Mouse (Mus musculus): ENCODE measurements around the gene Glycam1. TPM values are rescaled to one million over a fixed set of nuclear protein-coding genes. Genes with fewer than 3 reads are reported as not detected.
A peak's percentile ranks its signal among the peaks of the same experiment; 100 is the strongest.

The Glycam1 gene
- polyA plus RNA-seq, 1 experiment from 2014 or later, result not detected

DNA sequence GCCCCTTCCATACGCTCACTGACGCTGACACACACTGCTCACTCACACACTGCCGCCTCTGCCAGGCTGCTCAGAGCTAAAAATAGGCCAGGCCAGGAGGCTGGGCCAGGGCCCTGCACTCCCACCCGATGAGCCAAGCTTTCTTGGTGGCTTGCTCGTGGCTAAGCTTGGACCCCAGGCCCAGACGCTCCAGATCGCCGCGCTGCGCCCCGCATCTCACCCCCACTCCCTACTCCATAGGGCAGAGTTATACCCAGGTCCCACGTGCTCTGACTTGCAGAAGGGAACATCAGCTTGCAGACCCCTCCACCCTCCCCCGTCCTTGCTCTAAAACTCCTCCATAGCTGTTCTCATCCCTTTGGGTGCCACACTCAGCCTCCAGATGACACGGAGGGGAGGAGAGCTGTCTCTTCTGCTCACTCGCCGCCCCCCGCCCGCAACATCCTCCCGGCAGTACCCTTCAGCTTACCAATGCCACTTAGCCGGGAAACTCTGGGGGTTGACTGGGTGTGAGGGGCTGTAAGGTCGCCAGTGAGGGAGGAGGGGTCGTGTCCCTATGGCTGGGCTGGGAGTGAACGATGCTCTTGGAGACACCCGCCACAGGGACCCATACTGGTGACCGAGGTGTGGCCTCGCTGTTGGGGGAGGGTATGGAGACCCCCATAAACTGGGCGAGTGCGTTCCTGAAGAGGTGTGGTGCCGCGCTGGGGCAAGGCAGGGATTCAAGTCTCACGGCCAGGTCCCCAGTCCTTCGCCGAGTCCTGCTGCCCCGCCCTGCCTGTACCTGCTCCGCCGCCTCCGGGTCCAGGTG, 27.7 kb downstream of the Glycam1 start:
- H3K27me3 ChIP-seq, result peaks cover 7% of the 10 kb centered on the region; the same call in 1 of the 2 replicates
- ATAC-seq (ENCODE audit: low FRiP score), result peak; percentile 73
- peaks cover 47% of the 10 kb centered on the region for H3K4me1 ChIP-seq (replicated peaks)
- H3K36me3 ChIP-seq, result peaks cover 7% of the 10 kb centered on the region; the same call in 1 of the 2 replicates
- peak overlapping the region; percentile 85 for H3K4me3 ChIP-seq
- under 1% methylated on average over 37 of the region's 37 CpGs for WGBS
- H3K9me3 ChIP-seq, result no peaks in the 10 kb centered on the region
- H3K9ac ChIP-seq, result peak overlapping the region; percentile 91
- H3K27ac ChIP-seq, result peak overlapping the region; percentile 67
- peak overlapping the region; percentile 88 for H3K4me2 ChIP-seq

DNA sequence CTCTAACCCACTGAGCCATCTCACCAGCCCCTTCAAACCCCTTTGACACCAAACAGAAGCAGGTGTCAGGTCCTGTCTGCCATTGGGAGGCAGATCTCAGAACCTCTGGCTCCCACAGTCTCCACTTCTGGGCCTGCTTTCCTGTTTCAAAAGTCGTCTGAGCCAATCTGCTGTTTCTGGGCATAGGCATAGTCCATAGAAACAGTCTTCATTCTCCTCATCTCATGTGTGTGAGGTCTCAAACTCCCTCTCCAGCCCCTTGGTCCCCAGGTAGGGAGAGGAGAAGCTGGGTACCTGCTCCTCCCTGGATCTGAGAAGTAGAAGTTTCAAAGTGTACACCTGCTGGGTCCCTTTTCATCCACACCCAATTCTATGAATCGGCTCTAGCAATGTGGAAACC, 28.4 kb downstream of the Glycam1 start:
- Histone ChIP-seq H3K4me2 (peak overlapping the region; percentile 88), H3K27ac (peak overlapping the region; percentile 67)

DNA sequence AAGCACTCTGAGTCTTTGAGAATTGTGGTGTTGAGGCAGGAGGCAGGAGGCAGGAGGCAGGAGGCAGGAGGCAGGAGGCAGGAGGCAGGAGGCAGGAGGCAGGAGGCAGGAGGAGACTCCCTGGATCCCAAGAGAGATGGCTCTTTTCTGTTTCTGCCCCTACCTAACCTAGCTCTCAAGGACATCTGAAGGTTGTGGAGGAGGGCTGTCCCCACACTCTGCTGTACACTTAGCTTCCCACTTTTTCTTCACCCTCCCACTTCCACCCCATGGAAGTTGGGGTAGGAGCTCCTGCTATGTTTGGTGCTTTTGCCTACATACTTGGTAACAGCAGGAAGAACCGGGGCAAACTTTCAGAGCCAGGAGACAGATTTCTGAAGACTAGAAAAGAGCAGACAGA, 29.1 kb downstream of the Glycam1 start:
- H3K27me3 ChIP-seq, result peaks cover 7% of the 10 kb centered on the region; the same call in 1 of the 2 replicates
- no peak for ATAC-seq (ENCODE audit: low FRiP score)
- H3K4me3 ChIP-seq, result no peak overlapping the region
- H3K9me3 ChIP-seq, result no peaks in the 10 kb centered on the region
- no peak overlapping the region for H3K4me2 ChIP-seq
- H3K4me1 ChIP-seq (replicated peaks), result peaks cover 49% of the 10 kb centered on the region
- no peak overlapping the region for H3K9ac ChIP-seq
- H3K36me3 ChIP-seq, result peaks cover 7% of the 10 kb centered on the region; the same call in 1 of the 2 replicates
- WGBS, result 75% methylated on average over 1 of the region's 1 CpGs
- no peak overlapping the region for H3K27ac ChIP-seq

More for the DNA sequence above, 28.4 kb downstream of the Glycam1 start:
- Histone ChIP-seq H3K9ac (peak overlapping the region; percentile 91), H3K9me3 (no peaks in the 10 kb centered on the region), H3K4me1 (replicated peaks) (peaks cover 47% of the 10 kb centered on the region), H3K27me3 (peaks cover 7% of the 10 kb centered on the region; the same call in 1 of the 2 replicates), H3K36me3 (peaks cover 7% of the 10 kb centered on the region; the same call in 1 of the 2 replicates), H3K4me3 (peak overlapping the region; percentile 85)
- ATAC-seq (ENCODE audit: low FRiP score), result no peak
- 20% methylated on average over 2 of the region's 2 CpGs for WGBS

DNA sequence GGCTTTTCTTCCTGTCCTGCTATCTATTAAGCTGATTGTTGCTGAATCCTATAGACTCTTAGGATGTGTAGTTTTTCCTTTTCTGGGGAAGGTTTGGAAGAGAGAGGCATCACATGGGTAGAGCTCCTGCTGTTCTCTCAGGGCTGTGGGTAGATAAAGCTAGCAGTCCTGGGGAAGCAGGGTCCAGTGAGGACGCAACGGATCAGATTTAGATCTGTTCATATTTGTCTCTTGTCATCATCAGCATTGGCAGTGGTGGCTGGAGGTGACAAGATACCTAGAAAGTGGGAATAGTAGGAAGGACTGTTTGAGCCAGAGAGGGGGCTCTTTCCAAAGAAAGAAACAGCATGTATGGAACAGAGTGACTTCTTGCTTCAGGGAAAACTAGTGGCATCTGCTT, 29.9 kb downstream of the Glycam1 start:
- WGBS, result 81% methylated on average over 2 of the region's 2 CpGs
- no peak overlapping the region for H3K27ac ChIP-seq
- H3K36me3 ChIP-seq, result peaks cover 7% of the 10 kb centered on the region; the same call in 1 of the 2 replicates
- H3K27me3 ChIP-seq, result peaks cover 7% of the 10 kb centered on the region; the same call in 1 of the 2 replicates
- H3K9me3 ChIP-seq, result no peaks in the 10 kb centered on the region
- no peak overlapping the region for H3K4me3 ChIP-seq
- ATAC-seq (ENCODE audit: low FRiP score), result no peak
- no peak overlapping the region for H3K9ac ChIP-seq
- no peak overlapping the region for H3K4me2 ChIP-seq
- H3K4me1 ChIP-seq (replicated peaks), result peaks cover 49% of the 10 kb centered on the region

DNA sequence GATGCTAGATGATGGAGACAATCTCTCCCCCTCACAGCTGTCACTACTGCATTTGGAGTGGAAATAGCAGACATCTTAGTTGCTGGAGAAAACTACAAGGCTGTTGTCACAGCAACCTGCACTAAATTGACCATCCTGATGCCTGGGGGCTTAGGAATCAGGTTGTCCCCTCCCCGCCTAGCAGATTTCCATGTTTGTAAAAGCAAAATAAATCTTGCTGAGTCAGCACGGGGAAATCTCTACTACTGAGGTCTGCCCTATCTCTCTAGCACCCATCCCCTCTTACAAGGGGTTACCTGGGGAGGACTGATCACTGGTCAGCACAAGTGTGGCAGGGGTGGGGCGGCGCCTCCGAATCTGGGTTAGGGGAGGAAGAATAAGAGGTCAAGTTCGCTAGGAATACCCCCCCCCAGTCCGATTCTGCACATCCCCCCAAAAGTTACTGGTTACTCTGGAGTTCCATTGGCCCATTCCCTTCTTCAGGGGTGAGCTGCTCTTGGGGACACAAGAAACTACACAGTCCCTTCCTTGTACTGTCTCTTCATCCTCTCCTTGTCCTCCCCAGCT, 30.7 kb downstream of the Glycam1 start:
- H3K36me3 ChIP-seq, result peaks cover 13% of the 10 kb centered on the region
- no peak overlapping the region for H3K27ac ChIP-seq
- no peak overlapping the region for H3K4me3 ChIP-seq
- WGBS, result 90% methylated on average over 7 of the region's 7 CpGs
- peaks cover 7% of the 10 kb centered on the region; the same call in 1 of the 2 replicates for H3K27me3 ChIP-seq
- no peaks in the 10 kb centered on the region for H3K9me3 ChIP-seq
- peaks cover 53% of the 10 kb centered on the region for H3K4me1 ChIP-seq (replicated peaks)
- H3K9ac ChIP-seq, result no peak overlapping the region
- no peak overlapping the region for H3K4me2 ChIP-seq
- ATAC-seq (ENCODE audit: low FRiP score), result no peak

DNA sequence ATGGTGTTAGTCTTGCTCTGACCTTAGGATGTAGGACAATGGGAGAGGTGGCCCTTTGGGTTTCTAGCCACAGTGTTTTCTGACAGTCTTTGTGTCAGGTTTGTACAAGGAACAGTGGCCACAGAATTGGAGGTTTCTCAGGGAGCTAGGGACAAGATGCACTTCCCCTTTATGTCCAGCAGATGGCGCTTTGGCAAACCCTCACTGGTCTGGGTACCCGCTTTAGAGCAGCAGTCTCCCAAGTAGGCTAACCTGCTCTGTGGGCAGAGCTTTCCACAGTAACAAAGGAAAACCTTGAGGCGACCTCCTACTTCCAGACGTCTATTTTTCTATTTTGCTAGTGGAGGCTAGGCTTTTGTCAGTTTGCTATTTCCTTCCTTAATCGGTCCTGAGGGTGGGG, 34.5 kb downstream of the Glycam1 start:
- H3K4me3 ChIP-seq, result no peak overlapping the region
- 7% methylated on average over 5 of the region's 5 CpGs for WGBS
- no peak overlapping the region for H3K4me2 ChIP-seq
- no peaks in the 10 kb centered on the region for H3K9me3 ChIP-seq
- H3K4me1 ChIP-seq (replicated peaks), result peaks cover 22% of the 10 kb centered on the region
- peaks cover 50% of the 10 kb centered on the region for H3K36me3 ChIP-seq
- peak overlapping the region; percentile 82 for H3K27ac ChIP-seq
- no peaks in the 10 kb centered on the region for H3K27me3 ChIP-seq
- H3K9ac ChIP-seq, result peak overlapping the region; percentile 9; the same call in 1 of the 2 replicates
- ATAC-seq (ENCODE audit: low FRiP score), result peak; percentile 75

DNA sequence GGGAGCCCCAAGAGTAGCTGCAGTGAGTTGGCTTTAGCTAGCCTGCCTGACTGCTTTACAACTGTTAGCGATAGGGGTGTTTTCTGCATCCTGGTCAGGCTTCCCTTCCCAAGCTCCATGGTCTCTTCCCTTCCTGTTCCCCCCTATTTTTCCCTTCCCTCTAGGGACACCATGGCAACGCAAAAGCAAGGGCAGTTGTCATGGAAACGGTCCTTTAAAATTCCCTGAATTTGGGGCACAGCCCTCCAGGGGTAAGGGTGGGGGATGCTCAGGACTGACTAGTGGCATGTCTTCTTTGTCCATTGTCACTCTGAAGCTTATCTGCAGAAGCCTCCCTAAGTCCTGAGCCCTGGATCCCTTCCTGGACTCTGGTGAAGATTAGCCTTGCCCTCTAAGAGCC, 41.7 kb downstream of the Glycam1 start:
- no peak overlapping the region for H3K9ac ChIP-seq
- no peaks in the 10 kb centered on the region for H3K27me3 ChIP-seq
- no peak for ATAC-seq (ENCODE audit: low FRiP score)
- no peaks in the 10 kb centered on the region for H3K9me3 ChIP-seq
- no peak overlapping the region for H3K4me3 ChIP-seq
- WGBS, result 30% methylated on average over 3 of the region's 3 CpGs
- no peak overlapping the region for H3K4me2 ChIP-seq
- H3K4me1 ChIP-seq (replicated peaks), result peaks cover 46% of the 10 kb centered on the region
- H3K27ac ChIP-seq, result peak overlapping the region; percentile 27; the same call in 1 of the 2 replicates
- H3K36me3 ChIP-seq, result peaks cover 58% of the 10 kb centered on the region

DNA sequence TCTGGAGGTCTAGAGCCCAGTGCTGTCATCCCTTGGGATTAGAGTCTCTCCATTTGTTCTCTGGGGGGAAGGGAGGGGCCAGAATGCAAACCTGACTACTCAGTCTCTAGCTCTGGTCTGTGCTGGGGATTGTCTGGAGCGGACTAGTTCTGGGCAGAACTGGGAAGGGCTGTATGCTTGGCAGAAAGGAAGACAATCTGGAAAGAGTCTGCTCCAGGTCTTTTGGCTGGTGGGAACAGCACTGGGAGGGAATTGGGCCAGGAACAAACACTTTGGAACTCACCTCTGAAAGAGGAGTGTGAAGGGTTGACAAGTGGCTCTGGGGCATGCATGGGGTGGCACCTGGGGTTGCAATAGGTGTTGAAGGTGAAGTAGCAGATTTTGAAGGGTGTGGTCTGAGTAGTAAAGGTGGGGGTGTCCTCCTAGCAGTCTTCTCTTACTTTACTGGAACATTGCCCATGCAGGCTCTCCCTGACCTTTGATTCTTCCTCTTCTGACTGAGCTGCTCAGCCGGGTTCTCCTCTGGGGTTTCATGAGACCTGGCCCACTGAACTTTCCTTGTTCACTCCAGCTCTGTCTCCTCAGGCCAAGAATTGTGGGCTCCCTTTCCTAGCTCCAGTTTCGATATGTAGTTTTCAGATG, 42.3 kb downstream of the Glycam1 start:
- H3K27ac ChIP-seq, result peak overlapping the region; percentile 27; the same call in 1 of the 2 replicates
- no peak overlapping the region for H3K4me2 ChIP-seq
- no peaks in the 10 kb centered on the region for H3K9me3 ChIP-seq
- ATAC-seq (ENCODE audit: low FRiP score), result no peak
- H3K27me3 ChIP-seq, result no peaks in the 10 kb centered on the region
- 68% methylated on average over 3 of the region's 3 CpGs for WGBS
- H3K9ac ChIP-seq, result no peak overlapping the region
- no peak overlapping the region for H3K4me3 ChIP-seq
- peaks cover 52% of the 10 kb centered on the region for H3K36me3 ChIP-seq
- H3K4me1 ChIP-seq (replicated peaks), result peaks cover 52% of the 10 kb centered on the region

DNA sequence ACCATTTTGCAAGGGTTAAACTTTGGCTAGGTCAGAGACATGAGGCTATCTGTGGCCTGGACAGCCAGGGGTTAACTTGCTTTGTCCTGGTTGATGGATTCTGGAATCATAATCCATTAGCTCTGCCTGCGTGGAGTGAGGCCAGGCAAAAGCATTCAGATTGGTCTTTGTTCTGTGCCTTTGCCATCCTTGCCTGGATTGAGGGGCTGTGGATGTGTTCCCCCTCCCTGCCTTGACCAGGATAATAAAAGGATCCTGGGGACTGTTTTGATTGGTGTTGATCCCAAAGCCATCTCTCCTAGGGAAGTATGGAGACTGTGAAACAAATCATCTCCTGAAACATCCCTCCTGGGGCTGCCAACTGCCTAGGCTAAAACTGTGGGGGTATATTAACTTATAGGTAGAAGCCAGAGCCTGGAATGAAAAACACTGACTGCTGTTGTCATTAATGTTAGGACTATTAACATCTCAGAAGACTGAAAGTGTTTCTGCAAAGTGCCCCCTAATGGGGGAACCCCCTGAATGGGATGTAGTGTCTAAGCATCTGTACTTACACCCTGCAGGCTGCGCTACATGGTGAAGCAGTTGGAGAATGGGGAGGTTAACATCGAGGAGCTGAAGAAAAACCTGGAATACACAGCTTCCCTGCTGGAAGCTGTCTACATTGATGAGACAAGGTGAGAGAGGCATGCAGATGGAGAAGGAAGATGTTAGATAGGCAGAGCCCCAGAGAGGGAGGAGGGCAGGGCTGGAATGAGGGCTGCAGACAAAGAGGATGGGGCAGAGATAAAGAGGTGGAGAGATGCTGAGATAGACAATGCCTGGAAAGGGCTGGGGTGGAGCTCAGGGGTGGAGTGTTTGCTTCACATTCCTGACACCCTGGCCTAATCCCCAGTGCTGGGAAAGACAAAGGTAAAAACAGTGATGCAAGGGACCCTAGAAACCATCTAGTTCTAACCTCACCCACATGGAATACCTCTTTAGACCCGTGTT, 45.2 kb downstream of the Glycam1 start:
- H3K9ac ChIP-seq, result peak overlapping the region; percentile 60
- ATAC-seq (ENCODE audit: low FRiP score), result peak; percentile 72

DNA sequence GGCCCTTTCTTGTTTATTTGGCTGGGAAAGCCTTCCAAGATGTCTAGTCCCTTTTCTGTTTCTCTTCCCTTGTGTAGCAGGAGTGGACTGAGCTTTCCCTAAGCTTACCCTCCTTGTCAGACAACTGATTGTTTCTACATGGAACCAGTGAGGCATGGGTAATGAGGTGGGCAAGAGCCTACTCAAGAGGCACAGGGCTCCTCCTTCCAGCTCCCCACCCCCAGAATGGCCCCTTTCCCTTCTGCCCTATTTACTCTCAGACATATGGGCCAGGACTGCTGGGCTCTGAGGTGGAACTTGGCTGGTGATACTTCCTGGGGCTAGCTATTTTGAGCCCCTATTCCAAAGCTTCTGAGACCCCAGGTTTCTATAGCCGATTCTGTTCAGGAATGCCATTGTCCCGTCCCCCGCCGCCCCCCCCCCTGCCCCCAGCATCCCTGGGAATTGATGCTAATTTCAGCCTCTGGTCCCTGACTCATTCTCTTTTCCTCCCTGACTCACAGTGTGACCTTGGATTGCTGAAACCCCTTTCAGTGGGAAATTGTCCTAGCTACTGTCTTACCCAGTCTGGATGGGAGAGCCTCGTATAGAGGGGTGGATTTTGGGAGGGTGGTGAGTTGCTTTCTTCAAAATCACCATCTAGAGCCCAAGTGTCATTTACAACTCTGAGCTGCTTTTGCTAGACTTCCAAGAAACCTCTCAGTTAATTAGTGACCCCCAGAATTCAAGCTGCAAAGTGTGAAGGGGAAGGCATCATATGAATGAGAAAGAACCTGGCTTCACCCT, 46.1 kb downstream of the Glycam1 start:
- H3K4me2 ChIP-seq, result peak overlapping the region; percentile 40; the same call in 1 of the 2 replicates
- peaks cover 83% of the 10 kb centered on the region for H3K4me1 ChIP-seq (replicated peaks)
- H3K36me3 ChIP-seq, result peaks cover 15% of the 10 kb centered on the region
- no peaks in the 10 kb centered on the region for H3K27me3 ChIP-seq
- H3K9me3 ChIP-seq, result no peaks in the 10 kb centered on the region
- 0% methylated on average over 4 of the region's 5 CpGs for WGBS
- H3K9ac ChIP-seq, result peak overlapping the region; percentile 6
- peak; percentile 74 for ATAC-seq (ENCODE audit: low FRiP score)
- H3K4me3 ChIP-seq, result no peak overlapping the region
- H3K27ac ChIP-seq, result peak overlapping the region; percentile 95

More for the DNA sequence above, 45.2 kb downstream of the Glycam1 start:
- H3K9me3 ChIP-seq, result no peaks in the 10 kb centered on the region
- no peaks in the 10 kb centered on the region for H3K27me3 ChIP-seq
- no peak overlapping the region for H3K4me3 ChIP-seq
- peak overlapping the region; percentile 95 for H3K27ac ChIP-seq
- peaks cover 76% of the 10 kb centered on the region for H3K4me1 ChIP-seq (replicated peaks)
- H3K36me3 ChIP-seq, result peaks cover 23% of the 10 kb centered on the region
- WGBS, result 9% methylated on average over 4 of the region's 4 CpGs
- H3K4me2 ChIP-seq, result peak overlapping the region; percentile 40

DNA sequence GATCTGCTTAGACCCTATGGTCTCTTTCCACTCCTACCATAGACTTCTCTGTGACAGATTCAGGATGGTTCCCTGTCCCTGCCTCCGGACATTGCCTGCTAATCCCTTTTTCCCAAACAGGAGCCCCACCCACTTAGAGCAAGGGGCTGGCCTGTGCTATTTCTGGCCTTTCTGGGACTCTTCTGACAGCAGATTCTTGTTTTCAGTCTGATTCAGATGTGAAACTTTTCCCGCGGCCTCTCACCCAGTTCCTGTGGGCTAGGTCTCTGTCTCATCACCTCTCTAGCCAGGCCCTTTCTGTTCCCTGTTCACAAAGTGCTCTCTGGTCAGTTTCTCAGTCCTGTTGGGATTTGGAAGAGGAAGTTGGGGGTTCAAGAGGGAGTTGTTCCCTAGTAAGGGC, 50.0 kb downstream of the Glycam1 start:
- 44% methylated on average over 3 of the region's 3 CpGs for WGBS
- ATAC-seq (ENCODE audit: low FRiP score), result no peak

More for the DNA sequence above, 50.0 kb downstream of the Glycam1 start:
- Histone ChIP-seq H3K27me3 (no peaks in the 10 kb centered on the region), H3K9ac (peak overlapping the region; percentile 70), H3K36me3 (no peaks in the 10 kb centered on the region), H3K4me3 (peak overlapping the region; percentile 35), H3K4me2 (peak overlapping the region; percentile 55), H3K4me1 (replicated peaks) (peaks cover 77% of the 10 kb centered on the region), H3K27ac (peak overlapping the region; percentile 89), H3K9me3 (no peaks in the 10 kb centered on the region)

Measured in hindbrain, embryonic 13.5 days (tissue).